Mouse (Mus musculus): ENCODE measurements around the gene Dnlz. TPM values are rescaled to one million over a fixed set of nuclear protein-coding genes. Genes with fewer than 3 reads are reported as not detected.

The Dnlz gene
- polyA plus RNA-seq, 2 experiments: 7.0 to 7.6 TPM

DNA sequence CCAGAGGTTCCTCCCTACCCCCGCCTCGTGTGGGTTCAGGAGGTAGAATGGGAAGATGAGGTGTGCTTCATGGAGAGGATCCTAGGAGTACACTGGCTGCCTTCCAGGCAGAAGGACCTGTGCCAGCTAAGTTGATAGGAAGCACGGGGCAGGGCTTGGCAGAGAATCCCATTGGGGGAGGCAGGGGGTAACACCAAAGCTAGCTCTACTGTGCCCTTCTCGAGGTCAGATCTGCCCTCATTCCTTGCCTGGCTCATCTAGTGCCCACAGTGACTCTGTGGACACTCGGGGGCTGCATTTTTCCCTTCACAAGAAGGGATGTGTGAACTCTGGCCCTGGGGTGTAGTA lies 12.7 kb downstream of the Dnlz start:
- Histone ChIP-seq H3K4me2 (ENCODE audit: low read depth) (no peak overlapping the region), H3K27ac (no peak overlapping the region), H3K4me1 (replicated peaks; ENCODE audit: control insufficient read depth in 2 of 2, insufficient read depth in 2 of 2, low read length in 1 of 2) (peaks cover 0 to 7% of the 10 kb centered on the region in 2 experiments; a peak in 2 of 4 replicates), H3K27me3 (ENCODE audit: control insufficient read depth, insufficient read depth, low read length) (no peaks in the 10 kb centered on the region), H3K9ac (replicated peaks) (no peak overlapping the region), H3K36me3 (replicated peaks; ENCODE audit: control insufficient read depth, insufficient read depth, low read depth) (no peaks in the 10 kb centered on the region), H3K4me3 (ENCODE audit: insufficient read depth in 1 of 2, low read depth in 2 of 2, low read length in 2 of 2) (no peak overlapping the region), H3K9me3 (ENCODE audit: control insufficient read depth, low read length) (no peaks in the 10 kb centered on the region)
- ATAC-seq (ENCODE audit: insufficient read depth) (no peak), DNase-seq (ENCODE audit: low read depth in 3 of 3, low spot score in 3 of 3) (no peak)
- 57% methylated on average over 5 of the region's 5 CpGs for WGBS (ENCODE audit: insufficient replicate concordance)
- no peak for TF ChIP-seq CTCF (IDR thresholded peaks at IDR 0.05; ENCODE audit: low read depth)
- no peak for TF ChIP-seq EP300 (IDR thresholded peaks at IDR 0.05; ENCODE audit: low read depth)

DNA sequence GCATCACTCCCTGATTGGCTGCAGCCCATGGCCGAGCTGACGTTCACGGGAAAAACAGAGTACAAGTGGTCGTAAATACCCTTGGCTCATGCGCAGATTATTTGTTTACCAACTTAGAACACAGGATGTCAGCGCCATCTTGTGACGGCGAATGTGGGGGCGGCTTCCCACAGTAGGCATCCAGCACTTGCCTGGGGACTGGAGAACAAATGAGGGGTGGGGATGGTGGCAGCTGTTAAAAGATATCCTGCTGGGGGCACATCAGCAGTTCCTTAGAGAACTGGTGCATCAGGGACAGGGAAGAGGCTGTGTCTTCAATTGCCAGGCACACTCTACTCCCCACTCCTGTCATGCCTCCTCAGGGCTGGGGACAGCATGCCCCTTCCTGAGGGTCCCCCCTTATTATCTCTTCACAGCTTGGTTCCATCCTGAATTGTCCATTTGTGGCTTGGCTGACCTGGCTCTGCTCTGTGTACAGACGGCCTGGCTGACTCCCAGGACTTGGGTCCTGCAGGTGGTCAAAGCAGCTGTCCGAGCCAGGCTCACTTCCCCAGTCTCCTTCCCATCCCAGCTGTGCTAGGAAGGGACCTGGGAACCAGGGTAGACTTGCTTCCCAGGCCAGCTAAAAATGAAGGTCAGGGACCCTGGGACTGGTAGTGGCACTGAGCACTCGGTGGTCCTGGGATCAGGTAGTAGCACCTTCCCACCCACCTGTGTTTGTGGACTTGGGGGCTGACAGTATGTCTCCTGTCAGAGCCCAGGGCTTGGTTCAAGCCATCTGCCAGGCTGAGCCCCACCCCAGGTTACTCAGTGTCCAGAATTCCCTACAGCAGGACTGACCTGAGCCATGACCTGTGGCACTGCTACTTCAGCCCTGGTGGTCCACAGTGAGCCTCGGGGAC lies 13.4 kb downstream of the Dnlz start:
- TF ChIP-seq EP300 (IDR thresholded peaks at IDR 0.05; ENCODE audit: low read depth) (no peak), CTCF (IDR thresholded peaks at IDR 0.05; ENCODE audit: low read depth) (no peak)
- WGBS (ENCODE audit: insufficient replicate concordance): 76% methylated on average over 8 of the region's 13 CpGs
- H3K9ac ChIP-seq (replicated peaks): no peak overlapping the region

GRCm38 (mm10) chr2:26330702-26331101 lies 21.2 kb downstream of the Dnlz start:
- no peak overlapping the region for H3K4me2 ChIP-seq (ENCODE audit: low read depth)
- H3K27ac ChIP-seq: no peak overlapping the region
- WGBS (ENCODE audit: insufficient replicate concordance): 53% methylated on average over 6 of the region's 6 CpGs
- no peaks in the 10 kb centered on the region for H3K36me3 ChIP-seq (replicated peaks; ENCODE audit: control insufficient read depth, insufficient read depth, low read depth)
- ATAC-seq (ENCODE audit: insufficient read depth) (no peak), DNase-seq (ENCODE audit: low read depth in 3 of 3, low spot score in 3 of 3) (no peak)
- no peak overlapping the region for H3K4me3 ChIP-seq (ENCODE audit: insufficient read depth in 1 of 2, low read depth in 2 of 2, low read length in 2 of 2)
- no peaks in the 10 kb centered on the region for H3K9me3 ChIP-seq (ENCODE audit: control insufficient read depth, low read length)
- no peaks in the 10 kb centered on the region for H3K4me1 ChIP-seq (replicated peaks; ENCODE audit: control insufficient read depth in 2 of 2, insufficient read depth in 2 of 2, low read length in 1 of 2)
- H3K27me3 ChIP-seq (ENCODE audit: control insufficient read depth, insufficient read depth, low read length): no peaks in the 10 kb centered on the region
- no peak overlapping the region for H3K9ac ChIP-seq (replicated peaks)
- TF ChIP-seq EP300 (IDR thresholded peaks at IDR 0.05; ENCODE audit: low read depth) (no peak), CTCF (IDR thresholded peaks at IDR 0.05; ENCODE audit: low read depth) (no peak)

More for the DNA sequence above, 13.4 kb downstream of the Dnlz start:
- no peaks in the 10 kb centered on the region for H3K27me3 ChIP-seq (ENCODE audit: control insufficient read depth, insufficient read depth, low read length)
- H3K36me3 ChIP-seq (replicated peaks; ENCODE audit: control insufficient read depth, insufficient read depth, low read depth): no peaks in the 10 kb centered on the region
- H3K4me3 ChIP-seq (ENCODE audit: insufficient read depth in 1 of 2, low read depth in 2 of 2, low read length in 2 of 2): no peak overlapping the region
- H3K27ac ChIP-seq: no peak overlapping the region
- no peaks in the 10 kb centered on the region for H3K9me3 ChIP-seq (ENCODE audit: control insufficient read depth, low read length)
- H3K4me2 ChIP-seq (ENCODE audit: low read depth): no peak overlapping the region
- ATAC-seq (ENCODE audit: insufficient read depth) (no peak), DNase-seq (ENCODE audit: low read depth in 3 of 3, low spot score in 3 of 3) (no peak)
- peaks cover 0 to 7% of the 10 kb centered on the region in 2 experiments; a peak in 2 of 4 replicates for H3K4me1 ChIP-seq (replicated peaks; ENCODE audit: control insufficient read depth in 2 of 2, insufficient read depth in 2 of 2, low read length in 1 of 2)

DNA sequence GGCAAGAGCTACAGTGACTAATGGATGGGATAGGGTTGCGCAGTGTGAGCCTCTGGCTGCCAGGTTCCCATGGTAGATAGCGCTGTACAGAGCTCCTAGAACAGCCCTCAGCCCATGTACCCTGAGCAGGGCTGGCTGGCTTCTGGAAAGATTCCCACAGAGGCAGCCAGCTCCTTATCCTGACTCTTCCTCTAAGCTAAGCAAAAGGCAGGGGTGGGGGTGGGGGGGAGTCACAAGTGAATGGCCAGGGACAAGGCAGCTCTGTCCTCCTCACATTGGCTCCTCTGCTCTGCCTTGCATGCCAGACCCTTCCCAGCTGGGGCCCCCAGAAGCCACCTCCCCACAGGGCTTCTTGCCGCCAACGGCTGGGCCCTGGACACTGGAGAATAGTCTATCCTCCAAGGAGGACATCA lies 21.8 kb downstream of the Dnlz start:
- WGBS (ENCODE audit: insufficient replicate concordance): 80% methylated on average over 4 of the region's 4 CpGs
- TF ChIP-seq EP300 (IDR thresholded peaks at IDR 0.05; ENCODE audit: low read depth): no peak
- no peak for TF ChIP-seq CTCF (IDR thresholded peaks at IDR 0.05; ENCODE audit: low read depth)
- H3K4me2 ChIP-seq (ENCODE audit: low read depth): no peak overlapping the region
- no peaks in the 10 kb centered on the region for H3K4me1 ChIP-seq (replicated peaks; ENCODE audit: control insufficient read depth in 2 of 2, insufficient read depth in 2 of 2, low read length in 1 of 2)
- H3K4me3 ChIP-seq (ENCODE audit: insufficient read depth in 1 of 2, low read depth in 2 of 2, low read length in 2 of 2): no peak overlapping the region
- H3K27me3 ChIP-seq (ENCODE audit: control insufficient read depth, insufficient read depth, low read length): no peaks in the 10 kb centered on the region
- H3K27ac ChIP-seq: no peak overlapping the region
- no peak overlapping the region for H3K9ac ChIP-seq (replicated peaks)
- no peaks in the 10 kb centered on the region for H3K9me3 ChIP-seq (ENCODE audit: control insufficient read depth, low read length)
- ATAC-seq (ENCODE audit: insufficient read depth) (no peak), DNase-seq (ENCODE audit: low read depth in 3 of 3, low spot score in 3 of 3) (no peak)
- H3K36me3 ChIP-seq (replicated peaks; ENCODE audit: control insufficient read depth, insufficient read depth, low read depth): no peaks in the 10 kb centered on the region

GRCm38 (mm10) chr2:26329402-26329801 lies 22.5 kb downstream of the Dnlz start:
- Histone ChIP-seq H3K9ac (replicated peaks) (no peak overlapping the region), H3K36me3 (replicated peaks; ENCODE audit: control insufficient read depth, insufficient read depth, low read depth) (no peaks in the 10 kb centered on the region), H3K9me3 (ENCODE audit: control insufficient read depth, low read length) (no peaks in the 10 kb centered on the region), H3K4me1 (replicated peaks; ENCODE audit: control insufficient read depth in 2 of 2, insufficient read depth in 2 of 2, low read length in 1 of 2) (no peaks in the 10 kb centered on the region), H3K27me3 (ENCODE audit: control insufficient read depth, insufficient read depth, low read length) (no peaks in the 10 kb centered on the region), H3K4me2 (ENCODE audit: low read depth) (no peak overlapping the region), H3K27ac (no peak overlapping the region), H3K4me3 (ENCODE audit: insufficient read depth in 1 of 2, low read depth in 2 of 2, low read length in 2 of 2) (no peak overlapping the region)
- no peak for DNase-seq (ENCODE audit: low read depth in 3 of 3, low spot score in 3 of 3)
- WGBS (ENCODE audit: insufficient replicate concordance): 58% methylated on average over 8 of the region's 8 CpGs
- ATAC-seq (ENCODE audit: insufficient read depth): peak; percentile 41; the same call in 1 of the 2 replicates
- TF ChIP-seq CTCF (IDR thresholded peaks at IDR 0.05; ENCODE audit: low read depth) (no peak), EP300 (IDR thresholded peaks at IDR 0.05; ENCODE audit: low read depth) (no peak)

All from liver, embryonic 14.5 days (tissue).